Mouse (Mus musculus): ENCODE measurements around the gene Hpcal1.

DNA sequence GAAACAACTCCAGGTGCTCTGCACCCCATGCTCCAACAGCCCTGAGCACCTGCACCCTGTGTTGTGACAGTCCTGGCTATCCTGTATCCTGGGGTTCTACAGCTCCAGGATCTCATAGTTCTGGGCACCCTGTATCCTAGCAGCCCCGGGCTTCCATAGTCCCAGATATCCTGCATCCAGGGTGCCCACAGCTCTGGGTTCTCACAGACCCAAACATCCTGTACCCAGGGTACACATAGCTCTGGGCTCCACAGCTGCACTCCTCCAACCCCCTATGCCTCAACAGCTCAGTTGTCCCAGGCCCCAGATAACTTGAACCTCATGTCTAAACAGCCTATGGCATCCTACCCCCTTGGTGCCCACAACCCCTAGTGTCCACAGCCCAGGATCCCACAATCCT, 49.6 kb downstream of the Hpcal1 start:
- no peak for TF ChIP-seq CTCF (IDR thresholded peaks at IDR 0.05; ENCODE audit: borderline replicate concordance, insufficient read depth, low read depth, low read length)
- TF ChIP-seq POLR2A (IDR thresholded peaks at IDR 0.05; ENCODE audit: borderline replicate concordance, insufficient read depth, low read length): no peak

All from cerebellum, adult 2 months (tissue).